Mouse (Mus musculus) liver, embryonic 11.5 days (tissue): Measurements from ENCODE around the gene Dazap1. TPM values are rescaled to one million over a fixed set of nuclear protein-coding genes. Genes with fewer than 3 reads are reported as not detected.

Experiments
- ATAC-seq: fragments of 200-750 bp; cut with Nextera tagmentation; replicated peaks from 2 replicates; pipeline ENCODE4 v1.8.0; 2017; ENCODE audit warnings: moderate number of reproducible peaks, mild to moderate bottlenecking, moderate TSS enrichment, moderate library complexity; ENCODE audit not compliant: low FRiP score
- DNase-seq: peaks from one replicate; pipeline ENCODE4 v3.0.0-alpha.2; 2017; ENCODE audit warnings: low spot score
- H3K27ac ChIP-seq: fragments of 300-500 bp; sonication (generic); 2 replicates; pipeline ENCODE4 v1.5.1; 2014; ENCODE audit warnings: mild to moderate bottlenecking, low read depth, low read length, control low read depth
- H3K27me3 ChIP-seq: fragments of 300-500 bp; sonication (generic); replicated peaks from 2 replicates; pipeline ENCODE4 v1.6.1; 2014; ENCODE audit warnings: low read length, mixed read lengths; ENCODE audit not compliant: control insufficient read depth, insufficient read depth
- H3K36me3 ChIP-seq: fragments of 300-500 bp; sonication (generic); 2 replicates; pipeline ENCODE4 v1.6.1; 2014; ENCODE audit warnings: mild to moderate bottlenecking, low read length, moderate library complexity, mixed read lengths; ENCODE audit not compliant: control insufficient read depth, insufficient read depth
- H3K4me1 ChIP-seq: fragments of 300-500 bp; sonication (generic); replicated peaks from 2 replicates; pipeline ENCODE4 v1.6.1; 2014; ENCODE audit warnings: low read length, mixed read lengths; ENCODE audit not compliant: control insufficient read depth, insufficient read depth
- H3K4me2 ChIP-seq: fragments of 300-500 bp; sonication (generic); 2 replicates; pipeline ENCODE4 v1.6.1; 2014; ENCODE audit warnings: mild to moderate bottlenecking, control low read depth, moderate library complexity
- H3K4me3 ChIP-seq: fragments of 300-500 bp; sonication (generic); 2 replicates; pipeline ENCODE4 v1.5.1; 2014; ENCODE audit warnings: low read depth, low read length, control low read depth
- H3K9ac ChIP-seq: fragments of 300-500 bp; sonication (generic); 2 replicates; pipeline ENCODE4 v1.6.1; 2014; ENCODE audit warnings: low read depth, low read length, control low read depth
- H3K9me3 ChIP-seq: fragments of 300-500 bp; sonication (generic); 2 replicates; pipeline ENCODE4 v1.6.1; 2016; ENCODE audit warnings: low read length, inconsistent platforms, mixed read lengths; ENCODE audit not compliant: control insufficient read depth
- WGBS: fragments of 180-500 bp; shearing (Covaris S2); extraction: QIAGEN DNeasy Blood & Tissue Kit; methylation state at CpG from one replicate; pipeline ENCODE4 v1.1.7; 2014; 5-methylcytosine and 5-hydroxymethylcytosine counted together
- polyA plus RNA-seq: library from polyadenylated mRNA; unstranded; fragments of >200 nt; fragmentation: Nextera tagmentation; extraction: Ambion mirVana; gene quantifications from 2 replicates; pipeline ENCODE4 v1.2.1, GENCODE M21; 2014

The Dazap1 gene
- polyA plus RNA-seq, 1 experiment from 2014 or later, result 55.0 TPM

DNA sequence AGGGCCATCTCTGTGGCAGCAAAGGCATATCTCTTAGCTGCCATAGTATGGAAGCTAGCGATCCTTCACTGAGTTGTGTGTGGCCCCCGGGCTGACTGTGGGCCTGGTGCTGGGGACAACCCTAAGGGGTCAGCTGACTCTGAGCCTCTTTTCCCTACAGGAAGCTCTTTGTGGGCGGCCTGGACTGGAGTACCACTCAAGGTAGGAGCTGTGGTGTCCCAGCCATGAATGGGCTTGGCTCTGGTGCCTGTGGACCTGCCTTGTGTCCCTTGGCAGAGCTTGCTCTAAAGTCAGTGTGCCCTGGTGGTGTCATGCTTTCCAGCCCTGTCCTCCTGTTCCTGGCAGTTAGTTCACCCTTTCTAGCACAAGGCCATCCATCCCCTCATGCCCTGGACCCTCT is 12.6 kb downstream of the Dazap1 start:
- WGBS, result 80% methylated on average over 3 of the region's 3 CpGs
- H3K9me3 ChIP-seq, result no peaks in the 10 kb centered on the region
- H3K4me1 ChIP-seq, result peaks cover 36% of the 10 kb centered on the region
- no peak overlapping the region for H3K9ac ChIP-seq
- H3K27ac ChIP-seq, result no peak overlapping the region
- DNase-seq (no peak), ATAC-seq (no peak)
- H3K27me3 ChIP-seq, result no peaks in the 10 kb centered on the region
- H3K36me3 ChIP-seq, result peaks cover 42% of the 10 kb centered on the region
- H3K4me3 ChIP-seq, result no peak overlapping the region
- no peak overlapping the region for H3K4me2 ChIP-seq

DNA sequence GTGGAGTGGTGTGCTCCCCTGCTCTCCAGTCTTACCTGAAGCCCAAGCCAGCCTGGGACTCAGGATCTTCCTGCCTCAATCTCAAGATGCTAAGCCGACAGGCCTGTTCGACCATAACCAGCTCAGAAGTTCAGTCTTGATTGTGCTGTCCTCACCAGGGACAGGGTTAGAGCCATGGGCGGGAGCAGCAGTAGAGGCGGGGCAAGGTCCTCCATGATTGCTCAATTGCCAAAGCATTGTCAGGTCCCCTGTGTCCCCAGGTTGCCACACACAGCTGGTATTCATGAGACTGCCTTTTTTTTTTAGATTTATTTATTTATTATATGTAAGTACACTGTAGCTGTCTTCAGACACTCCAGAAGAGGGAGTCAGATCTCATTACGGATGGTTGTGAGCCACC is 15.0 kb downstream of the Dazap1 start:
- H3K36me3 ChIP-seq, result peaks cover 62% of the 10 kb centered on the region
- H3K27ac ChIP-seq, result no peak overlapping the region
- H3K4me2 ChIP-seq, result no peak overlapping the region
- DNase-seq (no peak), ATAC-seq (no peak)
- WGBS, result 83% methylated on average over 5 of the region's 5 CpGs
- H3K4me1 ChIP-seq, result peaks cover 15% of the 10 kb centered on the region
- H3K9ac ChIP-seq, result no peak overlapping the region
- H3K27me3 ChIP-seq, result no peaks in the 10 kb centered on the region
- no peak overlapping the region for H3K4me3 ChIP-seq
- no peaks in the 10 kb centered on the region for H3K9me3 ChIP-seq

DNA sequence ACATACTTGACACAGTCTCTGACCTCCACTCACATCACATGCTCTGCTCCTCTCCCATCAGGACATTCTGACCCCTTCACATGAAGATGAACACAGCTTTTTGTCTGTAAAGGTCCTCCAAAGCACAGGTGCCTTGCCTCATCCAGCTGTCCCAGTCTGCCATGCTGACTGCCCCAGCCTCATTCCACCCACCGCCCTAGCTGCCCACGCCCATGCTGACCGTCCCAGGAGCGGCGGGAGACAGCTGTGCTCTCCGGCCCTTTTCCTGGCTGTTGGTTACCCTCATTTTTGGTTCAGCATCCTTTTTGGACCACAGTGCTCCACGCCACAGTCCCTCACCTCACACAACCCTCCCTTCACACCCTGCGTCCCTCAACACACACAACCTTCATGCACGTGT is 17.1 kb downstream of the Dazap1 start:
- H3K4me2 ChIP-seq, result no peak overlapping the region
- no peak for DNase-seq
- H3K4me1 ChIP-seq, result peaks cover 3% of the 10 kb centered on the region; the same call in 1 of the 2 replicates
- H3K27ac ChIP-seq, result no peak overlapping the region
- no peaks in the 10 kb centered on the region for H3K9me3 ChIP-seq
- no peak overlapping the region for H3K9ac ChIP-seq
- H3K27me3 ChIP-seq, result no peaks in the 10 kb centered on the region
- H3K4me3 ChIP-seq, result no peak overlapping the region
- peaks cover 76% of the 10 kb centered on the region for H3K36me3 ChIP-seq
- ATAC-seq, result no peak
- WGBS, result 95% methylated on average over 9 of the region's 9 CpGs

DNA sequence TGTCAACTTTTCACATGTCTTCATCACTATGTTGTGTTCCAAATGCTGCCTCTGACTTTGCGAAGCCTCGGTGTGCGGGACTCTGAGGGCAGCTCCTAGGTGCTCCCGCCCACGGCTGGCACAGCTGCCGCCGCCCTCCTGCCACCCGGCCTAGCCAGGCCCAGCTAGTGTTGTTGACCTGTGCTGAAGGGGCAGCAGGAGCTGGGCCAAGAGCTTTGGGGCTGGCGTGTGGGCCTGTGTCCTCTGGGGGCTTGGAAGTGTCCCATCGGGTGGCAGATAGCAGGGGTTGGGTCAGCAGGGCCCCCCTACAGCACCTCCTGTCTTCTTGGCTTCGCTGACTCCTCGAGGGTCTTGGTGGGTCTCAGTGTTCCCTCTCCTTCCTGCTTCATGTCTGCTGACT is 18.0 kb downstream of the Dazap1 start:
- no peak for ATAC-seq
- DNase-seq, result no peak
- 90% methylated on average over 12 of the region's 12 CpGs for WGBS

DNA sequence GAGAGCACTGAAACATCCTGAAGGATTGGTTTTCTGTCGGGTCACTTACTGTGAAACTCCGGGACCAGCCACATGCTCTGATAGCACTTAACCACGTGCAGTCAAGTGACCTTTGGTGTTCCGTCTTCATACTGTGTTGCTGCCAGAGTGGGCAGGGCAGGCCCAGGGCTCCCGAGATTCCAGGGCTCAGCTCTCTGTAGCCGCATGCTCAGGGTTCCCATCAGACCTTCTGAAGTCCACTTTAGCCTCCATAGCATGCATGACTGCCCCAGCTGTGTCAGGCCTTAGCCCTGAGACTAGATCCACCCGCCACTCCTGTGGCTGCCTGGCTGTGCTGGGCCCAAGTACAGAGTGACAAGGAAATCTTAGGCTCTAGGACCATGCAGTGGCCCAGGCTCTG is 20.0 kb downstream of the Dazap1 start:
- peaks cover 80% of the 10 kb centered on the region for H3K36me3 ChIP-seq
- H3K4me3 ChIP-seq, result no peak overlapping the region
- no peaks in the 10 kb centered on the region for H3K4me1 ChIP-seq
- no peak for ATAC-seq
- whole genome bisulfite sequencing, result 85% methylated on average over 7 of the region's 7 CpGs
- no peak overlapping the region for H3K4me2 ChIP-seq
- no peak overlapping the region for H3K9ac ChIP-seq
- no peaks in the 10 kb centered on the region for H3K27me3 ChIP-seq
- no peak for DNase-seq
- H3K9me3 ChIP-seq, result no peaks in the 10 kb centered on the region
- H3K27ac ChIP-seq, result no peak overlapping the region

More for the DNA sequence above, 18.0 kb downstream of the Dazap1 start:
- Histone ChIP-seq H3K27me3 (no peaks in the 10 kb centered on the region), H3K4me1 (no peaks in the 10 kb centered on the region; the same call in 1 of the 2 replicates), H3K36me3 (peaks cover 79% of the 10 kb centered on the region), H3K4me2 (no peak overlapping the region), H3K27ac (no peak overlapping the region), H3K9ac (no peak overlapping the region), H3K4me3 (no peak overlapping the region), H3K9me3 (no peaks in the 10 kb centered on the region)

DNA sequence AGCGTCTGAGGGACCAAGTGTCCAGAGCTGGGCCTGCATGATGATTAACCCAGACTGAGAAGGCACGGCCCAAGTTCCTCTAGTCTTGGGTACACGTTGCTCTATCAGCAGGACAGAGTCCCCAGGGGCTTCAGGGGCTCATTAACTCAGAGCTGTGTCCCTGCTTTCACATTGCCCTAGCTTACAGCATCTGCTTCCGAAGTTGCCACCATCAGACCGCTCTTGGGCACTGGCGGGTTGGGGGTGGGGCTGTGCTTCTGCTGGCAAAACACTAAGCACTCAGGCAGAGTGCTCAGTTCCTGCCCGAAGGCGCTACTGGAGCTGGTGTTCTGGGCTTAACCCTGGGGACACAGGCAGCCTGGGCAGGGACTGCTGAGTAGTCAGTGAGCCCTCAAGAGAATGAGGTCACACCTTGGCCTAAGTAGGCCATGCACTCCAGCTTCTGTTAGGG is 20.7 kb downstream of the Dazap1 start:
- Histone ChIP-seq H3K9me3 (no peaks in the 10 kb centered on the region), H3K27me3 (no peaks in the 10 kb centered on the region), H3K9ac (no peak overlapping the region), H3K27ac (no peak overlapping the region), H3K4me2 (no peak overlapping the region), H3K4me3 (no peak overlapping the region), H3K36me3 (peaks cover 82% of the 10 kb centered on the region), H3K4me1 (no peaks in the 10 kb centered on the region)
- no peak for DNase-seq
- ATAC-seq, result no peak; the same call in 1 of the 2 replicates
- 85% methylated on average over 8 of the region's 8 CpGs for WGBS

DNA sequence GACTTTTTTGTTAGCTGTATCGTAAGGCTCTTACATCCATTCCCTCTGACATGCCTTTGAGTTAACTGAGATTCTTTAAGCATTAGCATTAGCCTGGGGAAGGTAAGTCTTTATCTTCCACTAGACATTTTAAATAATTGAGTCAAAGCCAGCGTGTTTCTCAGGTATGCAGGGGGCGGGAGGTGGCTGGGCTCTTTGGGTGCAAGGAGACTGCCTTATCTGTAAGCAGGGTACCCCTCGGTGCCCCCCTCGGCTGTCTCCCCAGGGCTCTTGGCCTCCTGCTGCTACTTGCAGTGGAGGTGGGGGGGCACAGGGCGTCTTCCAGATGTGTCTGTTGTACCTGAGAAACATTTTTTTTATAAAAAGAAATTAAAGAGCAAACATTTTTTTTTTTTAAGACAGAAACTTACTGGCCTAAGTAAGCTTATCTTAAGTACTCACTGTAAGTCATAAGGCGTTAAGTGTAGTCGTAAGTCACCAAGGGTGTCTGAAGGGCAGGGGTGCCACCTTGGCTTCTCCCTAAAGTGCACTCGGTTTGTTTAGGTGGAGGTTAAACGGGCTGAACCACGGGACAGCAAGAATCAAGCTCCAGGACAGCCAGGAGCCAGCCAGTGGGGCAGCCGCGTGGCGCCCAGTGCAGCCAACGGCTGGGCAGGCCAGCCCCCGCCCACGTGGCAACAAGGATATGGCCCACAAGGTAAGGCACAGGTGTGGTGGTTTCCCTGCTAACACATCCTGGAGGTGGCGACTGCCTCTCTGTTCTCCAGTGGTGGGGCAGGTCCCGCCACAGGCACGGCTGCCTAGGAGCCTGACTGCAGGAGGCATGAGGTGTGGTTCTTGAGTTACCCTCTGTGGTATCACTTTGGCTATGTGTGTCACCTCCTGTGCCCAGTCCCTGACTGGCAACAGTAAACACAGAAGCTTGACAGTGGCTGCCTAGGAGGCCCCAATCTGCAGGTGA is 21.5 kb downstream of the Dazap1 start:
- no peaks in the 10 kb centered on the region for H3K27me3 ChIP-seq
- ATAC-seq, result no peak
- H3K9me3 ChIP-seq, result no peaks in the 10 kb centered on the region
- no peak overlapping the region for H3K9ac ChIP-seq
- H3K27ac ChIP-seq, result no peak overlapping the region
- H3K4me2 ChIP-seq, result no peak overlapping the region
- no peak overlapping the region for H3K4me3 ChIP-seq
- peaks cover 81% of the 10 kb centered on the region for H3K36me3 ChIP-seq
- no peaks in the 10 kb centered on the region for H3K4me1 ChIP-seq
- WGBS, result 87% methylated on average over 20 of the region's 20 CpGs
- no peak for DNase-seq

DNA sequence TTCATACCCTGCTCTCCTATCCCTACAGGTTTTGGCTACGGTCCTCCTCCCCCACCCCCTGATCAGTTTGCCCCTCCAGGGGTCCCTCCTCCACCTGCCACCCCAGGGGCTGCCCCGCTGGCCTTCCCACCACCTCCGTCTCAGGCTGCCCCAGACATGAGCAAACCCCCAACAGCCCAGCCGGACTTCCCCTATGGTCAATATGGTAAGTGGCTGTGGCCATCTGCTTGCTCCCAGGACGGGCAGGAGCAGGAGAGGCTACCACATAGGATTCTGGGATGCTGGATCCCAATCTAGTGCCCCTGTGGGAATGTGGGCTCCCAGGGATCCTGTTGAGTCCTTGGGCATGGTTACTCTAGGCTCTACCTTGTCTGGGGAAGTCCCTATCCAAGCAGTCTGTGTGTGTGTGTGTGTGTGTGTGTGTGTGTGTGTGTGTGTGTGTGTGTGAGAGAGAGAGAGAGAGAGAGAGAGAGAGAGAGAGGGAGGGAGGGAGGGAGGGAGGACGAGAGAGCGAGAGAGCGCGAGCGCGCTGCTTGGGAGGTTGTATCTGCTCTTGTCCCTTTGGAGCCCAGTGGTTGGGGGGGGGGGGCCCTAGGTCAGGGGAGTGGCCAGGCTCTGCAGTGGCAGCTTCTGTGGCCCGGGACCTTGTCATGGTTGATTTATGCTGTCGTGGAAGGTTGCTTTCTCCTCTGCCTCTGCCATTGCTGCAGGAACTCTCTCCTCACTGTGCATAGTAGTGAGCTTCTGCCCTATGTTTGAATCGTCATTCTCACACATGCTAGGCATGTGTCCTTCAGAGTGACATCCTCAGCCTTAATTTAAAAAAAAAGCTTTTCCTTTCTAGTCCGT is 24.2 kb downstream of the Dazap1 start:
- Histone ChIP-seq H3K4me1 (no peaks in the 10 kb centered on the region), H3K9me3 (no peaks in the 10 kb centered on the region), H3K4me3 (no peak overlapping the region), H3K36me3 (peaks cover 62% of the 10 kb centered on the region), H3K27me3 (no peaks in the 10 kb centered on the region), H3K4me2 (no peak overlapping the region), H3K27ac (no peak overlapping the region), H3K9ac (no peak overlapping the region)
- 83% methylated on average over 15 of the region's 15 CpGs for whole genome bisulfite sequencing
- DNase-seq, result no peak
- no peak for ATAC-seq
